Mouse (Mus musculus): Measurements from ENCODE around the gene 6030468B19Rik. TPM values are rescaled to one million over a fixed set of nuclear protein-coding genes. Genes with fewer than 3 reads are reported as not detected.

Gene 6030468B19Rik
- total and polyA plus RNA-seq, 3 experiments = 0.16 TPM; not detected in 2

DNA sequence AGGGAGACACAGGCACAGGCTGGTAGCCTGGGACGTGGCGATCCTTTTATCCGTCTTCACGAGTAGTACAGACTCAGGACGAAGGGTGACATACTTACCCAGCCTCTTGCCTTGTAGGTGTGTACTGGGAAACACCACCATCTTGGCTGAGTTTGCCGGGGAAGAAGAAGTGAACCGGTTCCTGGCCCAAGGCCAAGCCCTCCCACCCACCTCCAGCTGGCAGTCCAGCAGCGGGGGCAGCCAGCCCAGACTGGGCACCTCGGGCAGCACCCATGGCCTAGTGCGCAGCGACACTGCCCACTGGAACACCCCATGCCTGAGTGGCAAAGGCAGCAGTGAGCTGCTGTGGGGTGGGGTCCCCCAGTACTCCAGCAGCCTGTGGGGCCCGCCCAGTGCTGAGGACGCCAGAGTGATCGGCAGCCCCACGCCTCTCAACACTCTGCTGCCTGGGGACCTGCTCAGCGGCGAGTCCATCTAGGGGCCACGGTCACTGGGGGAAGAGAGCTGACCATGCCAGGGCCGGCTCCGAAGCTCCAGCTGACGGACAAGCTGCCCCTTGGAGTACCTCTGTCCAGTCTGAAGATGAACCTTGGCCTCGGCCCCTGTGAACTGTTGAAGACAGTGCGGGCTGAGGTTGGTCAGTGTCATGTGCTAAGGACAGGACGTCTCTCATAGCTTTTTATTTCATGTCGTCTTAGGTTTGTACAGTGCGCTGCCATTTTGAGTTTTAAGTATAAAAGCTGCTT, 36.9 kb upstream of the 6030468B19Rik start:
- no peaks in the 10 kb centered on the region for H3K27me3 ChIP-seq (ENCODE audit: control insufficient read depth, insufficient read depth, low read length)
- H3K27ac ChIP-seq = no peak overlapping the region
- no peak overlapping the region for H3K9ac ChIP-seq (ENCODE audit: low read depth, low read length)
- TF ChIP-seq POLR2A (IDR thresholded peaks at IDR 0.05; ENCODE audit: insufficient read depth, low read depth, low read length) (no peak), CTCF (IDR thresholded peaks at IDR 0.05) (no peak), EP300 (IDR thresholded peaks at IDR 0.05; ENCODE audit: insufficient read depth, low read depth, low read length) (no peak)
- intact Hi-C loops (cut with DNase I) = no loop called here
- H3K79me2 ChIP-seq (replicated peaks; ENCODE audit: control insufficient read depth, insufficient read depth, low read length) = no peaks in the 10 kb centered on the region
- no peak for DNase-seq
- H3K4me1 ChIP-seq (ENCODE audit: control insufficient read depth, insufficient read depth, low read length) = no peaks in the 10 kb centered on the region
- WGBS = 85% methylated on average over 26 of the region's 26 CpGs
- no peak overlapping the region for H3K4me3 ChIP-seq
- no peaks in the 10 kb centered on the region for H3K36me3 ChIP-seq (ENCODE audit: control insufficient read depth, insufficient read depth, low read length)

GRCm38 (mm10) chr11:117761801-117762200, 35.7 kb upstream of the 6030468B19Rik start:
- Histone ChIP-seq H3K79me2 (replicated peaks; ENCODE audit: control insufficient read depth, insufficient read depth, low read length) (no peaks in the 10 kb centered on the region), H3K4me1 (ENCODE audit: control insufficient read depth, insufficient read depth, low read length) (no peaks in the 10 kb centered on the region), H3K36me3 (ENCODE audit: control insufficient read depth, insufficient read depth, low read length) (no peaks in the 10 kb centered on the region), H3K27me3 (ENCODE audit: control insufficient read depth, insufficient read depth, low read length) (no peaks in the 10 kb centered on the region), H3K27ac (no peak overlapping the region; the same call in 1 of the 2 replicates), H3K9ac (ENCODE audit: low read depth, low read length) (no peak overlapping the region), H3K4me3 (no peak overlapping the region)
- DNase-seq = no peak
- WGBS = 87% methylated on average over 13 of the region's 13 CpGs
- intact Hi-C loops (cut with DNase I) = no loop called here
- TF ChIP-seq POLR2A (IDR thresholded peaks at IDR 0.05; ENCODE audit: insufficient read depth, low read depth, low read length) (no peak), CTCF (IDR thresholded peaks at IDR 0.05) (no peak), EP300 (IDR thresholded peaks at IDR 0.05; ENCODE audit: insufficient read depth, low read depth, low read length) (no peak)

DNA sequence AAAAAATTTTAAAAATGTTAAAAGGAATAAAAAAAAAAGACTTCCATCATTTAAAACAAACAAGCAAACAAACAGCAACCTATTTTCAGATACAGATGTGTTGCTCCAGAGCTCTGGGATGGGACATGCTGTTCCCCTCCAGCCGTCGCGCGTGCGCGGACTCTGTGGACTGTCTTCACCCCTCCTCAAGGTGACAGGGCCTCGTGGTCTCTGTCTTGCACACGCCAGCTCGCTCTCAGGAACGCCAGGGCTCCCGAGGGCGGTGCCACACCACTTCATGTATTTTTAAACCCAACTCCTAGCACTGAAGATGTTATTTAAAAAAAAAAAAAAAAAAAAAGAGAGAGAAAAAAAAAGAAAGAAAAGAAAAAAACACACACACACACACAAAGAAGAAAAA, 35.2 kb upstream of the 6030468B19Rik start:
- Histone ChIP-seq H3K9ac (ENCODE audit: low read depth, low read length) (no peak overlapping the region), H3K27ac (no peak overlapping the region; the same call in 1 of the 2 replicates), H3K4me1 (ENCODE audit: control insufficient read depth, insufficient read depth, low read length) (no peaks in the 10 kb centered on the region), H3K4me3 (no peak overlapping the region), H3K36me3 (ENCODE audit: control insufficient read depth, insufficient read depth, low read length) (no peaks in the 10 kb centered on the region), H3K79me2 (replicated peaks; ENCODE audit: control insufficient read depth, insufficient read depth, low read length) (no peaks in the 10 kb centered on the region), H3K27me3 (ENCODE audit: control insufficient read depth, insufficient read depth, low read length) (no peaks in the 10 kb centered on the region)
- TF ChIP-seq EP300 (IDR thresholded peaks at IDR 0.05; ENCODE audit: insufficient read depth, low read depth, low read length) (peak; percentile 92), POLR2A (IDR thresholded peaks at IDR 0.05; ENCODE audit: insufficient read depth, low read depth, low read length) (no peak)
- intact Hi-C loops (cut with DNase I) = no loop called here
- DNase-seq = peak; percentile 51 to 73
- WGBS = 60% methylated on average over 12 of the region's 12 CpGs

DNA sequence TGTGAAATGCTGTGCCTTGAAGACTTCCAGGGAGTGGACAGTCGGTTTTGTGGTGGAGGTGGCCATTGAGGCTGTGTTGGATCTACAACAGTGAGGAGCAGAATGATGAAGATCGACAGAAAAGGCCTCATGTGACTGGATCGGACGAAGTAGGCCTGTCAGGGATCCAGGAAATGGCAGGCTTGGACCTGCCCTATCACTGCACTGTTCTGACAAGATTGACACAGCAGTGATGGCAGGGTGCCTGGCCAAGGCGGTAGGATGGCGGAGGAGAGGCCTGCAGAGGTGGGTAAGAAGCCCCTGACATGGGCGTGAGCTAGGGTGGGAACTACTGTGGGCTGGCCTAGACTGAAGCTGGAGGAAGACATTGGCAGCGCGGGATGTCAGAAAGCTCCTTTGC, 33.1 kb upstream of the 6030468B19Rik start:
- Histone ChIP-seq H3K4me1 (ENCODE audit: control insufficient read depth, insufficient read depth, low read length) (no peaks in the 10 kb centered on the region), H3K4me3 (no peak overlapping the region), H3K79me2 (replicated peaks; ENCODE audit: control insufficient read depth, insufficient read depth, low read length) (no peaks in the 10 kb centered on the region), H3K9ac (ENCODE audit: low read depth, low read length) (no peak overlapping the region), H3K36me3 (ENCODE audit: control insufficient read depth, insufficient read depth, low read length) (no peaks in the 10 kb centered on the region), H3K27ac (no peak overlapping the region), H3K27me3 (ENCODE audit: control insufficient read depth, insufficient read depth, low read length) (no peaks in the 10 kb centered on the region)
- DNase-seq = no peak
- intact Hi-C loops (cut with DNase I) = no loop called here
- TF ChIP-seq CTCF (IDR thresholded peaks at IDR 0.05) (no peak), EP300 (IDR thresholded peaks at IDR 0.05; ENCODE audit: insufficient read depth, low read depth, low read length) (no peak), POLR2A (IDR thresholded peaks at IDR 0.05; ENCODE audit: insufficient read depth, low read depth, low read length) (no peak)
- WGBS = 69% methylated on average over 9 of the region's 9 CpGs

DNA sequence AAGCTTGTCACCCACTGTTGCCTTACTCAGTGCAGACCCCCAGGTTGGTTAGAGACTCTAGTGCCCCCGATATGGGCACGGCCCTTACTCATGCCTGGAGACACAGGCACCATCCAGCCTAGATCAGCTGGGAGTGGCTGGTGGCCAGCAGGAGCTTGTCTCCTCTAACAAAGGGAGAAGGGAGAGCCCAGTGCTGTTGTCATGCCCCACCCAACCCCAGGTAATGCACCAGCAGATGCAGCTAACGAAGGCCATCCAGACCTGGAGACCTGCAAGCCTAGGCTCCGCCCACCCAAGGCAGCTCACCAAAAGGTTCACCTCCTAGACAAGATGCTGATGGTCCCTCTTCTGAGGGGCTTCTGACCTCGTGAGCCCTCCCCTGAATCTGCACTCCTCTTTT, 32.1 kb upstream of the 6030468B19Rik start:
- Histone ChIP-seq H3K27ac (no peak overlapping the region), H3K4me3 (no peak overlapping the region), H3K27me3 (ENCODE audit: control insufficient read depth, insufficient read depth, low read length) (no peaks in the 10 kb centered on the region), H3K79me2 (replicated peaks; ENCODE audit: control insufficient read depth, insufficient read depth, low read length) (no peaks in the 10 kb centered on the region), H3K9ac (ENCODE audit: low read depth, low read length) (no peak overlapping the region), H3K4me1 (ENCODE audit: control insufficient read depth, insufficient read depth, low read length) (no peaks in the 10 kb centered on the region), H3K36me3 (ENCODE audit: control insufficient read depth, insufficient read depth, low read length) (no peaks in the 10 kb centered on the region)
- no peak for TF ChIP-seq EP300 (IDR thresholded peaks at IDR 0.05; ENCODE audit: insufficient read depth, low read depth, low read length)
- TF ChIP-seq POLR2A (IDR thresholded peaks at IDR 0.05; ENCODE audit: insufficient read depth, low read depth, low read length) = no peak
- TF ChIP-seq CTCF (IDR thresholded peaks at IDR 0.05) = no peak
- no peak for DNase-seq
- WGBS = 87% methylated on average over 5 of the region's 5 CpGs
- intact Hi-C loops (cut with DNase I) = no loop called here

DNA sequence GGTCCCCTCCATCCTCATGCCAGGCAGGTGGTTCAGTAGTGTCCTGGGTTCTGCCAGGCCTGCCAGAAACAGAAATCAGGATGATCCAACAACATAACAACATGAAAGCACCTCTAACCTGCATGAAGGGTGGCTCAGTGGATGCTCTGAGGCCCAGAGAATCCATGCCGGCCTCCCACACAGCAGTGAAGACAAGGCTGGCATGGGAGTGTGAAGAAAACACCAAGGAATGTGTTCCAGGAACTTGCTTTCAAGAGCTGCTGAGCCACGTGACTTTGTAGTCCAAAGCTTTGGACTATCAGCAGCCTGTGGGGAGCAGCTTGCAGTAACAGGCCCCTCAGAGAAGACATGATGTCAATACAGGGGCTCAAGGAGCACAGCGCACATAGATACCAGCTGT, 31.2 kb upstream of the 6030468B19Rik start:
- DNase-seq = no peak
- H3K27me3 ChIP-seq (ENCODE audit: control insufficient read depth, insufficient read depth, low read length) = no peaks in the 10 kb centered on the region
- TF ChIP-seq EP300 (IDR thresholded peaks at IDR 0.05; ENCODE audit: insufficient read depth, low read depth, low read length) (no peak), POLR2A (IDR thresholded peaks at IDR 0.05; ENCODE audit: insufficient read depth, low read depth, low read length) (no peak), CTCF (IDR thresholded peaks at IDR 0.05) (no peak)
- WGBS = 75% methylated on average over 3 of the region's 3 CpGs
- no peaks in the 10 kb centered on the region for H3K4me1 ChIP-seq (ENCODE audit: control insufficient read depth, insufficient read depth, low read length)
- no peak overlapping the region for H3K9ac ChIP-seq (ENCODE audit: low read depth, low read length)
- H3K27ac ChIP-seq = no peak overlapping the region
- H3K36me3 ChIP-seq (ENCODE audit: control insufficient read depth, insufficient read depth, low read length) = no peaks in the 10 kb centered on the region
- no peaks in the 10 kb centered on the region for H3K79me2 ChIP-seq (replicated peaks; ENCODE audit: control insufficient read depth, insufficient read depth, low read length)
- intact Hi-C loops (cut with DNase I) = no loop called here
- no peak overlapping the region for H3K4me3 ChIP-seq

Data from heart, adult 2 months (tissue).